Mouse (Mus musculus): Measurements from ENCODE around the gene 1700016K19Rik. TPM values are rescaled to one million over a fixed set of nuclear protein-coding genes. Genes with fewer than 3 reads are reported as not detected.

The 1700016K19Rik gene
- polyA plus RNA-seq, 1 experiment = 0.74 TPM

- WGBS = 95% methylated on average over 9 of the region's 9 CpGs
- Histone ChIP-seq H3K27ac (ENCODE audit: control insufficient read depth, insufficient read depth, low read length) (no peak overlapping the region), H3K27me3 (ENCODE audit: control insufficient read depth, insufficient read depth, low read length) (no peaks in the 10 kb centered on the region), H3K4me3 (ENCODE audit: control insufficient read depth, insufficient read depth, low read length) (no peak overlapping the region), H3K36me3 (ENCODE audit: control insufficient read depth, insufficient read depth, low read length) (no peaks in the 10 kb centered on the region), H3K4me1 (replicated peaks; ENCODE audit: control insufficient read depth, insufficient read depth, low read length) (0 out of 2 replicates have a peak, but pooled peaks cover 2% of the 10 kb centered on the region)
- no peak for DNase-seq
- no peak for TF ChIP-seq POLR2A (IDR thresholded peaks at IDR 0.05; ENCODE audit: control insufficient read depth, extremely low read depth, insufficient read depth, low read length, poor library complexity)
- no peak for TF ChIP-seq CTCF (IDR thresholded peaks at IDR 0.05; ENCODE audit: borderline replicate concordance, control insufficient read depth, extremely low read depth, insufficient read depth, low read length, poor library complexity)
Measured at GRCm38 (mm10) chr11:76010838-76011624, 11.3 kb downstream of the 1700016K19Rik start.

DNA sequence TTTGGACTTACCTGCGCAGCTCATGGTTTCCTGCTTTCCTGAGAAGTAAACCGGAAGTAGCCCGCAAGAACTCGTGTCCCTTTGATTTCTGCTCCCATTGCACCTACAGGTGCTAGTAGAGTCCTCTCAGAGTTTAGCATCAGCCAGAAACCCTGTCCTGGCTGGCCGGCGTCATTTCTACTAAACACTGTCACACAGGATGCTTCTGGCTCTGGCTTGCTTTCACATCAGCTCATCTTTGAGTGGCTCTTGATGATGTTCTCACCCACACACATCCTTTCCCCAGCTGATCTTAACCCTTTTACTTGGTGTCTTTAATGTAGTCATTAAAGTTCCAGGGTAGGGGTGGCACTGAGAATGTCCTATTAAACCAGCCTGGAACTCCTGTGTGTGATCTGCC lies 15.5 kb downstream of the 1700016K19Rik start:
- 71% methylated on average over 6 of the region's 6 CpGs for WGBS
- Histone ChIP-seq H3K4me1 (replicated peaks; ENCODE audit: control insufficient read depth, insufficient read depth, low read length) (0 out of 2 replicates have a peak, but pooled peaks cover 2% of the 10 kb centered on the region), H3K27ac (ENCODE audit: control insufficient read depth, insufficient read depth, low read length) (peak overlapping the region; percentile 56; the same call in 1 of the 2 replicates), H3K4me3 (ENCODE audit: control insufficient read depth, insufficient read depth, low read length) (no peak overlapping the region), H3K27me3 (ENCODE audit: control insufficient read depth, insufficient read depth, low read length) (no peaks in the 10 kb centered on the region), H3K36me3 (ENCODE audit: control insufficient read depth, insufficient read depth, low read length) (no peaks in the 10 kb centered on the region)
- no peak for TF ChIP-seq CTCF (IDR thresholded peaks at IDR 0.05; ENCODE audit: borderline replicate concordance, control insufficient read depth, extremely low read depth, insufficient read depth, low read length, poor library complexity)
- no peak for TF ChIP-seq POLR2A (IDR thresholded peaks at IDR 0.05; ENCODE audit: control insufficient read depth, extremely low read depth, insufficient read depth, low read length, poor library complexity)
- DNase-seq = no peak

DNA sequence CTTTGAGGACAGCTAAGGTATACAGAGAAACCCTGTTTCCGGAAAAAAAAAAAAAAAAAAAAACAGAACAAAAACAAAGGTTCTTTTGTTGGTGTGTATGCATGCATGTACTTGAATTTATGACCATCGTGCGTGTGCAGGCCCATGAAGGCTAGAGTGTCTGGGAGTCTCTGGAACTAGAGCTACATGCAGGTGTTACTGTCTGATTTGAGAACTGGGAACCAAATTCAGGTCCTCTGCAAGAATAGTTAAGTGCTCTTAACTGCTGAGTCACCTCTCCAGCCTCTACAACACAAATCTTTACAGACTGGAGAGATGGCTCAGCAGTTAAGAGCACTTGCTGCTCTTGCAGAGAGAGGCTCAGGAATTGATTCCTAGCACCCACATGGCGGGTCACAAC lies 16.1 kb downstream of the 1700016K19Rik start:
- DNase-seq = no peak
- WGBS = 82% methylated on average over 4 of the region's 4 CpGs
- no peaks in the 10 kb centered on the region for H3K36me3 ChIP-seq (ENCODE audit: control insufficient read depth, insufficient read depth, low read length)
- no peaks in the 10 kb centered on the region for H3K27me3 ChIP-seq (ENCODE audit: control insufficient read depth, insufficient read depth, low read length)
- TF ChIP-seq POLR2A (IDR thresholded peaks at IDR 0.05; ENCODE audit: control insufficient read depth, extremely low read depth, insufficient read depth, low read length, poor library complexity) (no peak), CTCF (IDR thresholded peaks at IDR 0.05; ENCODE audit: borderline replicate concordance, control insufficient read depth, extremely low read depth, insufficient read depth, low read length, poor library complexity) (no peak)
- no peak overlapping the region for H3K4me3 ChIP-seq (ENCODE audit: control insufficient read depth, insufficient read depth, low read length)
- 0 out of 2 replicates have a peak, but pooled peaks cover 2% of the 10 kb centered on the region for H3K4me1 ChIP-seq (replicated peaks; ENCODE audit: control insufficient read depth, insufficient read depth, low read length)
- H3K27ac ChIP-seq (ENCODE audit: control insufficient read depth, insufficient read depth, low read length) = no peak overlapping the region

DNA sequence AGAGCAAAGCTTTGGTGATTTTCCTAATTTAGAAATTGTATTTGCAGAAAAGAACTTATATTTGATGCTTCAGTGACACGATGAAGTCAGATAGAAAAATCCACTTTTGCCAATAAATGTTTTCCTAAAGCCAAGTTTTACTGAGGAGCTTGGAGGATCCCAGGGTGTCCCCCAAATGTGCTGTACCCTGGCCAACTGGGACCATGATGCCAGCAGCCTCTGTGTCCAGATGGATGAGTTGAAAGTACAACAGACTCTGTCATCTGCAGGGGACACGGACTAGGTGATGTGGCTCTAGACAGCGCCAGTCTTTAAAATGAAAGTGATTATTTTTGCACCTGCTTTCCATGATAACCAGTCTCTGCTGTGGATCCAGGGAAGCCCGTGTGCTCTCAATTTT lies 20.2 kb downstream of the 1700016K19Rik start:
- TF ChIP-seq CTCF (IDR thresholded peaks at IDR 0.05; ENCODE audit: borderline replicate concordance, control insufficient read depth, extremely low read depth, insufficient read depth, low read length, poor library complexity) = no peak
- TF ChIP-seq POLR2A (IDR thresholded peaks at IDR 0.05; ENCODE audit: control insufficient read depth, extremely low read depth, insufficient read depth, low read length, poor library complexity) = no peak
- H3K4me1 ChIP-seq (replicated peaks; ENCODE audit: control insufficient read depth, insufficient read depth, low read length) = 0 out of 2 replicates have a peak, but pooled peaks cover 2% of the 10 kb centered on the region
- no peak overlapping the region for H3K27ac ChIP-seq (ENCODE audit: control insufficient read depth, insufficient read depth, low read length)
- 90% methylated on average over 4 of the region's 4 CpGs for WGBS
- H3K4me3 ChIP-seq (ENCODE audit: control insufficient read depth, insufficient read depth, low read length) = no peak overlapping the region
- no peak for DNase-seq
- no peaks in the 10 kb centered on the region for H3K27me3 ChIP-seq (ENCODE audit: control insufficient read depth, insufficient read depth, low read length)
- no peaks in the 10 kb centered on the region for H3K36me3 ChIP-seq (ENCODE audit: control insufficient read depth, insufficient read depth, low read length)

- Histone ChIP-seq H3K4me3 (ENCODE audit: control insufficient read depth, insufficient read depth, low read length) (no peak overlapping the region), H3K36me3 (ENCODE audit: control insufficient read depth, insufficient read depth, low read length) (no peaks in the 10 kb centered on the region), H3K4me1 (replicated peaks; ENCODE audit: control insufficient read depth, insufficient read depth, low read length) (no peaks in the 10 kb centered on the region), H3K27ac (ENCODE audit: control insufficient read depth, insufficient read depth, low read length) (no peak overlapping the region), H3K27me3 (ENCODE audit: control insufficient read depth, insufficient read depth, low read length) (no peaks in the 10 kb centered on the region)
- 91% methylated on average over 9 of the region's 9 CpGs for WGBS
- TF ChIP-seq CTCF (IDR thresholded peaks at IDR 0.05; ENCODE audit: borderline replicate concordance, control insufficient read depth, extremely low read depth, insufficient read depth, low read length, poor library complexity) = no peak
- no peak for TF ChIP-seq POLR2A (IDR thresholded peaks at IDR 0.05; ENCODE audit: control insufficient read depth, extremely low read depth, insufficient read depth, low read length, poor library complexity)
- no peak for DNase-seq
Measured at GRCm38 (mm10) chr11:76020916-76021315, 21.2 kb downstream of the 1700016K19Rik start.

DNA sequence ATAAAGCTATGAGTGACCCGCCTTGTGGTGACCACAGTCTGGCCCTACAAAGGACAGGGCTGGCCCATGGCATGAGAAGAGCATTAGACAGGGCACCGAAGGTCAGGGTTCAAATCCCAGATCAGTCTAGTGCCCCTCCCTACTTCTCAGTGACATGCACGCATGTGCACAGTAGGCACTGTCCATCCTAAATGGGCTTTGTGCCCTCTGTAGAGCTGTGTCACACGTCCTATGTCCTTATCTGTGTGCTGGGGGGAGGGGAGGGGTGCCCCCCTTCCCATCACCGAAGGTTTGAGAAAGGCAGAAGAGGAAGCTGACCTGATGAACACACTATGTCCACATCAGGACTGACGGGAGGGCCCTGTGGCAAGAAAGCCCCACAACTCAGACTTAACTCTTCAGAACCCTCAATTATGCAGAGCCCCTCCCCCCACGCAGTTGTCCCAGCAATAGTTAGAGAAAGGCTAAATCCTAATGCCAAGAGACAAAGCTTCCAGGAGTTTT lies 25.4 kb downstream of the 1700016K19Rik start:
- H3K36me3 ChIP-seq (ENCODE audit: control insufficient read depth, insufficient read depth, low read length) = no peaks in the 10 kb centered on the region
- no peak for TF ChIP-seq CTCF (IDR thresholded peaks at IDR 0.05; ENCODE audit: borderline replicate concordance, control insufficient read depth, extremely low read depth, insufficient read depth, low read length, poor library complexity)
- no peak for TF ChIP-seq POLR2A (IDR thresholded peaks at IDR 0.05; ENCODE audit: control insufficient read depth, extremely low read depth, insufficient read depth, low read length, poor library complexity)
- 78% methylated on average over 7 of the region's 7 CpGs for WGBS
- peaks cover 13% of the 10 kb centered on the region; the same call in 1 of the 2 replicates for H3K27me3 ChIP-seq (ENCODE audit: control insufficient read depth, insufficient read depth, low read length)
- DNase-seq = no peak
- peaks cover 13% of the 10 kb centered on the region for H3K4me1 ChIP-seq (replicated peaks; ENCODE audit: control insufficient read depth, insufficient read depth, low read length)
- H3K4me3 ChIP-seq (ENCODE audit: control insufficient read depth, insufficient read depth, low read length) = no peak overlapping the region
- no peak overlapping the region for H3K27ac ChIP-seq (ENCODE audit: control insufficient read depth, insufficient read depth, low read length)
